Mouse (Mus musculus) urinary bladder, adult 18-20 months (tissue): ENCODE results near the gene Lgals1.

ENCODE experiments used
- DNase-seq, 2 experiments: peaks; one replicate each; pipeline ENCODE4 v3.0.0; 2022; ENCODE audit warnings: low spot score in 2 of 2, mixed read lengths in 2 of 2

Lgals1 gene

GRCm38 (mm10) chr15:78908982-78909381 is 17.5 kb upstream of the Lgals1 start:
- no peak for DNase-seq

GRCm38 (mm10) chr15:78912040-78912439 is 14.5 kb upstream of the Lgals1 start:
- no peak for DNase-seq

GRCm38 (mm10) chr15:78913632-78914090 is 12.9 kb upstream of the Lgals1 start, which contains the start of gene Pdxp:
TSS of gene Pdxp (plus strand) at chr15:78913919.
- peak; percentile 73 to 87 for DNase-seq

GRCm38 (mm10) chr15:78914091-78914822 is 12.3 kb upstream of the Lgals1 start:
- no peak for DNase-seq

- DNase-seq, result no peak
Observed at GRCm38 (mm10) chr15:78914823-78915659, 11.5 kb upstream of the Lgals1 start.

GRCm38 (mm10) chr15:78915660-78916017 is 10.9 kb upstream of the Lgals1 start:
- DNase-seq, result no peak

GRCm38 (mm10) chr15:78916052-78916826 is 10.3 kb upstream of the Lgals1 start:
- no peak for DNase-seq

- no peak for DNase-seq
Observed at GRCm38 (mm10) chr15:78918126-78918525, 8.4 kb upstream of the Lgals1 start.

- DNase-seq, result no peak
Observed at GRCm38 (mm10) chr15:78919914-78920313, 6.6 kb upstream of the Lgals1 start.

GRCm38 (mm10) chr15:78922700-78923099 is 3.8 kb upstream of the Lgals1 start:
- no peak for DNase-seq

GRCm38 (mm10) chr15:78923585-78923984 is 2.9 kb upstream of the Lgals1 start:
- DNase-seq, result no peak

GRCm38 (mm10) chr15:78925129-78925528 is 1.4 kb upstream of the Lgals1 start:
- DNase-seq, result no peak

- DNase-seq, result no peak
Observed at GRCm38 (mm10) chr15:78927021-78927787, 679 bp downstream of the Lgals1 start.

GRCm38 (mm10) chr15:78927788-78928457 is 1.4 kb downstream of the Lgals1 start:
- DNase-seq, result peak in 1 of 2 experiments; percentile 68

GRCm38 (mm10) chr15:78928539-78928938 is 2.0 kb downstream of the Lgals1 start:
- no peak for DNase-seq

GRCm38 (mm10) chr15:78930192-78930706 is 3.7 kb downstream of the Lgals1 start:
- no peak for DNase-seq

GRCm38 (mm10) chr15:78930801-78931426 is 4.4 kb downstream of the Lgals1 start:
- no peak for DNase-seq

GRCm38 (mm10) chr15:78931577-78931976 is 5.1 kb downstream of the Lgals1 start:
- no peak for DNase-seq

- DNase-seq, result peak; percentile 67 to 70
Observed at GRCm38 (mm10) chr15:78934784-78935320, 8.3 kb downstream of the Lgals1 start, which contains the start of gene Nol12. TSS of gene Nol12 (plus strand) at chr15:78934933.

GRCm38 (mm10) chr15:78936403-78936802 is 9.9 kb downstream of the Lgals1 start:
- no peak for DNase-seq
